ENCODE assay signal across 21 mouse cellular contexts in genomic region chr9:6433813-6434456, GRCm38 (mm10).
DNase-seq lines count a peak whose midpoint lies in the region; ATAC-seq and TF ChIP-seq lines count a peak whose summit lies in the region.
"Had no signal": no experiment of that assay in that cellular context is flagged by ENCODE, and none has a peak within 500 bp of the region (broad histone marks: within the 10 kb centered on the region; RNA-seq: fewer than 3 reads in every experiment).

No protein-coding gene starts in this region.

- intact Hi-C loops in left cerebral cortex, adult 2 months (cut with DNase I) = no loop called here
- intact Hi-C loops in left cerebral cortex, postnatal 36 days (cut with DNase I) = no loop called here

- no peak for TF ChIP-seq CTCF in left cerebral cortex, adult 2 months (IDR thresholded peaks at IDR 0.05)
- TF ChIP-seq CTCF in hindbrain, postnatal 0 days (IDR thresholded peaks at IDR 0.05; ENCODE audit: low read depth) = no peak

- H3K36me3 ChIP-seq in hindbrain, postnatal 0 days (ENCODE audit: insufficient read depth, low read length) = no peaks in the 10 kb centered on the region
- H3K36me3 ChIP-seq: embryonic facial prominence, embryonic 15.5 days; heart, embryonic 13.5 days; hindbrain, embryonic 15.5 days had no signal

- no peaks in the 10 kb centered on the region for H3K27me3 ChIP-seq in hindbrain, postnatal 0 days (ENCODE audit: insufficient read depth, low read length)
- H3K27me3 ChIP-seq: embryonic facial prominence, embryonic 15.5 days; heart, embryonic 13.5 days; hindbrain, embryonic 15.5 days had no signal

- ATAC-seq in frontal cortex, adult (ENCODE audit: low TSS enrichment) = peak; percentile 93
- no peak for ATAC-seq in megakaryocyte progenitor cell, adult 5-6 weeks (replicated peaks; ENCODE audit: poor library complexity)
- no peak for ATAC-seq in hindbrain, postnatal 0 days
- ATAC-seq: forebrain, embryonic 16.5 days; inflammation-experienced regulatory T-cells, adult 6 months had no signal

- no peaks in the 10 kb centered on the region for H3K4me1 ChIP-seq in hindbrain, postnatal 0 days (ENCODE audit: insufficient read depth, low read length)
- H3K4me1 ChIP-seq: embryonic facial prominence, embryonic 15.5 days; hindbrain, embryonic 15.5 days had no signal

- H3K4me3 ChIP-seq in left cerebral cortex, adult 2 months = no peak overlapping the region
- no peak overlapping the region for H3K4me3 ChIP-seq in hindbrain, postnatal 0 days (ENCODE audit: low read length)
- H3K4me3 ChIP-seq: embryonic facial prominence, embryonic 15.5 days; heart, embryonic 13.5 days; hindbrain, embryonic 15.5 days had no signal

- no peak for DNase-seq in frontal cortex, postnatal 14 days (ENCODE audit: low spot score in 2 of 2)
- no peak for DNase-seq in left cerebral cortex, adult 2 months (ENCODE audit: extremely low spot score in 1 of 2, low spot score in 2 of 2)
- DNase-seq in left cerebral cortex, postnatal 36 days (ENCODE audit: low spot score in 2 of 2) = no peak
- peak; percentile 4 to 7 for DNase-seq in right cerebral cortex, adult 2 months (ENCODE audit: low spot score in 2 of 2)
- DNase-seq in right cerebral cortex, postnatal 14 days = no peak
- no peak for DNase-seq in hindbrain, postnatal 0 days (ENCODE audit: low spot score)
- DNase-seq: adrenal gland, adult 2 months; adrenal gland, postnatal 25 days; cerebellum, adult 8-10 months; cerebellum, postnatal 14 days; embryo, embryonic 11 days; gastrocnemius, postnatal 36 days; heart, adult 11 months; heart, postnatal 36 days had no signal

- H3K9me3 ChIP-seq in hindbrain, postnatal 0 days (ENCODE audit: low read length) = no peaks in the 10 kb centered on the region
- H3K9me3 ChIP-seq: embryonic facial prominence, embryonic 15.5 days; heart, embryonic 13.5 days; hindbrain, embryonic 15.5 days had no signal

- no peak overlapping the region for H3K9ac ChIP-seq in hindbrain, postnatal 0 days (replicated peaks; ENCODE audit: low read length)
- H3K9ac ChIP-seq: embryonic facial prominence, embryonic 15.5 days; heart, embryonic 13.5 days; hindbrain, embryonic 15.5 days had no signal

- H3K27ac ChIP-seq in left cerebral cortex, adult 2 months = peak overlapping the region; percentile 15; the same call in 1 of the 2 replicates
- H3K27ac ChIP-seq in hindbrain, postnatal 0 days = no peak overlapping the region
- H3K27ac ChIP-seq: embryonic facial prominence, embryonic 15.5 days; heart, embryonic 13.5 days; hindbrain, embryonic 15.5 days had no signal

- H3K4me2 ChIP-seq in hindbrain, postnatal 0 days (ENCODE audit: low read depth, low read length) = no peak overlapping the region
- H3K4me2 ChIP-seq: embryonic facial prominence, embryonic 15.5 days; heart, embryonic 13.5 days; hindbrain, embryonic 15.5 days had no signal

Comparison
In these comparisons a context has a peak if more than half of its experiments do, and no peak if none do; other contexts are left out.
1. DNase-seq: peak in right cerebral cortex, adult 2 months (2 of 2); none in frontal cortex, postnatal 14 days (0 of 2), left cerebral cortex, adult 2 months (0 of 2), left cerebral cortex, postnatal 36 days (0 of 2), right cerebral cortex, postnatal 14 days (single experiment) and hindbrain, postnatal 0 days (single experiment).